Mouse (Mus musculus) megakaryocyte, embryonic 14.5 days (primary cell): ENCODE data around the gene Rbms2.

Source experiments
- FLI1 ChIP-seq: IDR thresholded peaks from 2 replicates; pipeline ENCODE4 v1.6.1; 2012; ENCODE audit warnings: low read length, inconsistent platforms, mixed read lengths
- GATA1 ChIP-seq: IDR thresholded peaks from 3 replicates; pipeline ENCODE4 v1.6.1; 2012; ENCODE audit warnings: mixed read lengths, low read length, inconsistent platforms, borderline replicate concordance

DNA sequence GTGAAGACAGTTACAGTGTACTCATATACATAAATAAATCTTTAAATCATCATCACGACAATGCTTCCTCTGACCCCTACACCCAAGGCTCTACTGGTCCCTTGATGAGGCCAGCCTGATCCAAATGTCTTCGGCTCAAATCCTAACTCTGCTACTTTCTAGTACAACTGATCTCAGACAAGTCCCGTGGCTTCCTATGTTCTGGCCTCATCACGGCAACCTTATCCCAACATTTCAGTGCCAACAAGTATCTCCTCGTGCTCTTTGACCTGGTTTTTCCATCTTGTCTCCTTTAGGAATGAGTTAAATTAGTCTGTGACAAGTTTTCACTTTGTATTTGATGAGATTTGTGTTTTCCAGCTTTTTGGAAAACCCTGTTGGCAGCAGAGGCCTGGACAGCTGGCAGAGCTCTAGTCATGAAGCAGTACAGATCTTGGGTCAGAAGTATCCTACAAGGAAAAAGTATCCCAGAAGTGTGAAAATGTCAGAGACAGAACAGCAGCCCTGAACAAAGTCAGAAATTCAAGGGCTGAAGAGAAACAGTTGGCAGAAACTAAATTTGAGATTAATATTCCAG lies 31.2 kb downstream of the Rbms2 start:
- TF ChIP-seq FLI1 (no peak), GATA1 (no peak)
